Mouse (Mus musculus): Measurements from ENCODE around the gene Mtus2.
"Not testable (repeated sequence)": the region's sequence is repeated elsewhere in the genome, so short reads cannot be mapped to it uniquely, and the experiment has no call there.

The Mtus2 gene

DNA sequence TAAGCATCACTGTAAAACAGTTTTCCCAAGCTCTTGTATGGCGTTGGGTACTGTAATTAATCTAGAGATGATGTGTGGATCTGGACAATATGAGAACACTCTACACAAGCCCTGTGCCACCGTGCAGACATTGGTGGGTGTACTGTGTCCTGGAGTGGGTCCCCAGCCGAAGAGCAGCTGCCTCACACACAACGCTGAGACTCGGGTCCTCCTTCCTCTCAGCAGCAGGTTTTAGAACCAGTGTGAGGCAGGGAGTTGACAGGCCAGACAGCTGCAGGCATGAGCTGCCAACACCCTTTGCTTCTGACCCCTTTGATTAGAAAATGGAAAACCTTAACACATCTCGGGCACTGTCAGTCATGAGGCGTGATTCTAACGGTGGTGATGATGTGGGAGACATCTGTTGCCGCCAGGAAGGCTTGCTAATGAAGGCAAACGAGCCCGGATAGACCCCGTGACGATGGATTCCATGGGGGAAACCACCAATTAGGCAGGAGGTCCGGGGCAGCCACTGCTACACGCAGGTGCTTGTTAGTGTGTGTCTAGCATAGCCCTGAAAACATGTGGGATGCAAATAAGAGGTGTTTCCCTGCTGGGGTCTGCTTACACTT is 158.2 kb downstream of the Mtus2 start:
- DNase-seq (ENCODE audit: extremely low spot score): no peak

DNA sequence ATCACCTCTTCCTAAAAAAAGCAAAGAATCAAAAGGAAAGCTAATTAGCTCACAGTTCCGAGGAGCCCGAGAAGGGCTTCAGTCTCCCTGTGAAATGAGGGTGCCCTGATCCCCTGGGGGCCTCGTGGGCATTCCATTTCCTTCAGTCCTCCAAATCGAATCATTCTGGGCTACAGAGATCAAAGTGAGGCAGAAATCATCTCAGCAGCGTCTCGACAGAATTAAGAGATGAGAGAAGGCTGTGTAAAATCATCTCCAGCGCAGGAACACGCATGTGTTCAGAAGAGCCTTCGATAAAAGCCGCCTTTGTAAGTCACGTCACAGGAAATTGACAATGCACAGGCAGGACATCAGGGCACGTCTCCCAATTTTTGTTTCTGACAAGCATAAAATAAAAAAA is 167.2 kb downstream of the Mtus2 start:
- no peak for DNase-seq (ENCODE audit: extremely low spot score)

DNA sequence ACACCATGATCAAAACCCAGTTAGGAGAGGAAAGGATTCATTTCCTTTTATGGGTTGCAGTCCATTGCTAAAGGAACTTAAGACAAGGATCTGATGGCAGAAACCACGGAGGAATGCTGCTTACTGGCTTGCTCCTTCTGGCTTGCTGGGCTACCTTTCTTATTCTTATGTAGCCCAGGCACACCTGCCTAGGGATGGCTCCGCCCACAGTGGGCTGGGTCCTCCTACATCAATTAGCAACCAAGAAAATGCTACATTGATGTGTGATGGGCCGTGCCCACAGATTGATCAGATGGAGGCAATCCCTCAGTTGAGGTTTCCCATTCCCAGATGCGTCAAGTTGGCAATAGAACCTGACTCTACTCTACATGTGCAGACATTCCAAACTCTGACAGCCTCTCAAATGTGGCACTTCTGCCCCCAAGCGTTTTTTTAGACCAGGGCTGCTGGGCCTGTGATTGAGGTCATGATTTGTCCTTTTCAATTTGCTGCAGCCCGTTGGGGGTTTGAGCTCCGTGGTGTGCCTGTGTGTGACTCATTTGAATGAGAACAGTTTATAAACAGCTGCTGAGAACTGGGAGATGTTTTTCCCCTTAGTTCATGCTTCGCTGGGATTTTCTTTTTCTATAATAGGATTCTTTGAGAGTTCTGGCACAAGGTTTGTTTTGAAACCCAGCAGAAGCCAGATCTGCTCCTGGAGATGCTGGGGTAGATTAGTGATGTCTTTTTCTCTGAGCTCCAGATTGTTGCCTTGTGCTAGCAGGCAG is 173.8 kb downstream of the Mtus2 start:
- no peak for DNase-seq (ENCODE audit: extremely low spot score)

DNA sequence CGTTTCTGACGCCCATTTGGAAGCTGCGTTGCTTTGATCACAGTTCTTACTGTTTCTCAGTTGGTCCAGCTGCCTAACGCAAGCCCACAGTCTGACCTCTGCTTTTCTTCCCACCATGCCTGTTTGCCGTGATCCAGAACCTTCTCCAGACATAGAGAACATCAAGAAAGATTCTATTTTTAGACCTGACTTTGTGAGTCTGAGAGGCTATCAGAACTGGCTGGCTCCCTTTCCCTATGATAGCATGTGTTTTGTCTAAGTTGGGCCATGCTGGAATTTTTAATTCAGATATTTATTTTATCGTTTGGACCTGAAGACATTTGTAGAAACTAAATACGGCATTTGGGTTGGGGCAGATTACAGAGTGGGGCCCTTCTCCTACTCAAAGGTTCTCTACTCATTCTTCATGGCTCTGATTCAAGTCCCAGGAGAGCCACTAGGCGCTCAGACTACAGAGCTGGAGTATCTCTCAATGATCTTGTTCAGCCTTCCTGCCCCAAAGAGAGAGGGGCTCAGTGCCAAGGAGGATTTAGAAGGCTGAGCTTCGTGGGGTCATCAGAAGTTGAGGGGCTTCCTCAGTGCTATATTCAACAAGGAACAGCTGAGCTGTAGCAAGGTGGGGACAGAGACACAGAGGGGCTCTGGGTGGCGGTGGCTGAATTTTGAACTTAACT is 174.5 kb downstream of the Mtus2 start:
- DNase-seq (ENCODE audit: extremely low spot score): no peak

DNA sequence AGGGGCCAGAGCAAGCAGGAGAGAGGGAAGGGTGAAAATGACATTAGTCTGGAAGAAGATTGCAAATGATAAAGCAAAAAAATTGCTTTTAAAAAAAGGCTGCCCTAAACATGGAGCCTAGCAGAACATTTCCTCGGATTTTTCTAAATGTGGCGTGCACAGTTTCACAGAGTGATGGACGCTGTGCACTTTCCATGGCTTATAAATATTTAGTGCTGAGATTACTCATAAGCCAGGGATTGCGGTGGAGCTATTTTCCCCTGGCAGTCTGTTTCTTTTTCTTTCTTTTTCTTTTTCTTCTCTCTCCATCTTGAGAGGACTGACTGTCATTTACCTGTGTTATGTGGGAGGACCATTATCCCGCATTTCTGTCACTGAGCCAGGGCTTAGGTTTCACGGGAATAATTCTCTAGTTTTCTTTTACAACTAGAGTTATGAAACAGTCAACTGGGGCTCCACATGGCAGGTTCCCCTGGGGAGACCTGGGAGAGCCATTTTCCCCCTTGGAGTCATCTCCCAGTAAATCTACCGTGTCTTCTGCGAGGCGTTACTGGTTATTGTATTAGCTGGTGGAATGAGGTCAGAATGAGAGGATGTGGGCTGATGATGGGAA is 176.4 kb downstream of the Mtus2 start:
- DNase-seq (ENCODE audit: extremely low spot score): no peak

DNA sequence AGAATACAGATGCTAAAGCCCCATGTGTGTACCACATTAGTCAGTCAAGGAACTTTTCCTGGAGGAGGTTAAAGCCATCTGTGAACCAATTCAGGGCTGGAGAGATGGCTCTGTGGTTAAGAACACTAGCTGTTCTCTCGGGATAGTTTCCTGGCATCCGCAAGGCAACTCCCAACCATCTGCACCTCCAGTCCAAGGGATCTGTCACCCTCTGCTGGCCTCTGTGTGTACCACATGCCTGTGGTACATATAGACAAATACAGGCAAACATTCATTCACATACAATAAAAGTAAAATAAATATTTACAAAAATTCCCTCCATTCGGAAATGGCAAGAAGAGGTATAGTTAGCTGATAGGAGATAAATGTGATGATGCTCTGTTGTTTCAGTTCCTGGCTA is 184.5 kb downstream of the Mtus2 start:
- no peak for DNase-seq (ENCODE audit: extremely low spot score)

DNA sequence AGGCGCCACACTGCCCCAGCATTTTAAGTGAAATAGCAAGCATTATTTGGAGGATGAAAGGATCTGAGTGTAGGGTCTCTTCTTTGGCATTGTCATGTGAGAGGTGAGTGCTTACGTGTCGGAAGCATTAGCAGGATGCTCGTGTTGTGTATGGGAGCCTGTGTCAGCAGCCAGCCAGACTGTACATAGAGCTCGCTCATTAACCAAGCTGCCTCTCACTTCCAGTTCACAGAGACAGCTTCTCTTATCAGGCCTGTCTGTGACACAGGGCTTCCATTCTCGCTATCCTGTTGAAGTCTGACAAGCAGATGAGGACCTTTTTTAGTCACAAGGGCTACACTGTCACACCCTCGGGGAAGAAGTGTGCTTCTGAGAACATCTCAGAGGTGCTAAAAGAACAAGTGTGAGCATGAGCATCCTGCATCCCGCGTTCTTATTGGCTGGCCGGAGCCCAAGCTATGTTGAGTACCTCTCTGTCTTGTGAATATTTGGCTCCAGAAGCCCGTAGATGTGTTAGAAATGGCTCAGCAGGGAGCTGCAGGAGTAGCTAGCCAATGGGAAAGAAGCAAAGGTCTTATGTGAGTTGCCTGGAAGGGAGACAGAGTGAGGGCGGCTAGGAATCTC is 189.2 kb downstream of the Mtus2 start:
- DNase-seq (ENCODE audit: extremely low spot score): no peak

DNA sequence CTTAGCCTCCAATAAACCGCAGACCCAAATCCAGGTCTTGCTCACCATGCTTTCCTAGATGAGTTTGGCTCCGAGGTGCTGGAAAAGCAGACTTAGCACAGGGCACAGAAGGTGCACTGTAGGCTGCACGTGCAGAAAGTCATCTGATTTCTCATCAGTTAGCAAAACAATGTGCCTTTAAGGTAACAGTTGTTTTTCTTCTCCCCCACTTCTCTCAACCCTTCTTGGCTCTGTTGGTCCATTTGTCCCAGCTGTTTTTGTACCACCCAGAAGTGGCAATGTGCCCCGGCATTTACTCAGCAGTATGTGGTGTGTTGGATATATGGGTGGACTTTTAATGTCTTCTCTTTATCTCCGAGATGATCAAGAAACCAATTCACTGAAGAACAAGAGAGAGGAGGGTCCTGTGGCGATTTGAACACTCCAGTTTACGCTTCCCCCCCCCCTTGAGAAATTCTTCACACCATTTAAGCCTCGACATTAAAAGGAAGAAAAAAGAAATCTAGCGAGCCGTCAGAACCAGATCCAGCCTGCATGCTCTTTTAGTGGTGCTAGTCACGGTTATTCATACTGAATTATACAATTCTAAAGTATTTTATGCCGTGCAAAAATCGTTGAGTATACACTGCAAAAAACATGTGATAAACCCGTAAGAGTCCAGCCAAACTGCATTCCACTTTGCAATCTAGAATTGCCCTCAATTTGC is 194.9 kb downstream of the Mtus2 start:
- DNase-seq (ENCODE audit: extremely low spot score): no peak

DNA sequence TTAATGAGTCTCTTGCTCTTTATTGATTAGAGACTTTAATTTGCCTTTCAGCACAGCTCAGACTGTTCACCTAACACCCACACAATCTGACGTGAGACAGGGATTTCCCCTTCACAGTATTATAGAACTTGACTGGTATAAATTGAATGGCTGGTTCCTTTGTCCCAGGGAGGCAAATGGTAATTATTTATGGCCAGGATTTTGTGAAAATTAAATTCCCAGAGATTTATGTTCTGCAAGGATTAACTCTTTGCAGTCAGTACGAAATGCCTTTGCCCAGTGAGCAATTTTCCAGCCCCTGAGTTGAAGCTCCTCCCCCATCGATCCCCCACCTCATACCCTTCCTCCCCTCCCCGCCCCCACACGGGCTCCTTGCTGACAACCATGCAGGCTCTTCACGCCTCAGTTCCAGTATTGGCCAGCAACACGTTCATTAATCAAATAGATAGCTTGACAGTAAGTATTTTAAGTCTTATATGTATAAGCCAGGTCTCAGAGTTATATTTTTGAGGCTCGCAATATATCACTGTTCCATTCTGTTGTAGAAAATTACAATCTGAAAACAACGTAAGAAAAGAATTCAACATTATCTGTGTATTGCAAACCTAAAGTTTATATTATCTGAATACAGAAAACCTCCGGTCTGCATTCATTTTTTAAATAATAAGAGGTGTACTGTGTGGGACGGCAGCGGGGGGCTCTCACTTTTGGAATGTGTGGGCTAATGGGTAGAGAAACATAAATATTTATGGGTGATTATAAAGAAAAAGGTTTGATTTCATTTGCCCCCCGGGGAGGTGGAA is 195.7 kb downstream of the Mtus2 start:
- no peak for DNase-seq (ENCODE audit: extremely low spot score)

DNA sequence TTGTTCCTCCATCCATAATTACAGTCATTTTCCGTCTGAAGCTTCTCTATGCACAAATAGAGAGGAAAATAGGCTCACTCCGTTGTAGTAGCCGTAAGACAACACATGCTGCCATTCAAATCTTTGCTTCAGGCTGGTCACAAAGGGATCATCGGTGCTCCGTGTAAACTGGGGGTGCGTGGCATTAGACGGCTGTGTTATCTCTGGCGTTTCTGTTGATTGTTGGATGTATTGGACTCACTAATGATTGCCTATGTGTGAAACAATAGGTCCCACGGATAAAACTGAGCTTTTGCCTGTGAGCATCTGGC is 196.2 kb downstream of the Mtus2 start:
- no peak for DNase-seq (ENCODE audit: extremely low spot score)

DNA sequence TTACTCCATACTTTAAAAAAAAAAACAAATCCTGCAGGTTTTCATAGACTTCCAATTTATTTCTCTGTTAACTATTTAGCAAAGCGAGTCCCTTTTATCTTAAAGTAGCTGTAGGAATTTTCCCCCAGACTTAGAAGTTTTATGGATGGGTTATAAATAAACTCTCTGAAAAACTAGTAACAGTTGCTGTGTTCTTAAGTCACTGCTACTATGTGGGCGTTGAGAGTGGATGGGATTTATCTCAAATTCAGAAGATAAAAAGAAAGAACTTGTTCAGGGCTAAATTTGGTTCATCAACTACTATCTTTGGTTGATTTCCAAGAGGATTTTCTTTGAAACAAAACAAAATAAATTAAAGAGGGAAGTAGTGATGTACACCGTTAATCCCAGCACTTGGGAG is 197.6 kb downstream of the Mtus2 start:
- no peak for DNase-seq (ENCODE audit: extremely low spot score)

DNA sequence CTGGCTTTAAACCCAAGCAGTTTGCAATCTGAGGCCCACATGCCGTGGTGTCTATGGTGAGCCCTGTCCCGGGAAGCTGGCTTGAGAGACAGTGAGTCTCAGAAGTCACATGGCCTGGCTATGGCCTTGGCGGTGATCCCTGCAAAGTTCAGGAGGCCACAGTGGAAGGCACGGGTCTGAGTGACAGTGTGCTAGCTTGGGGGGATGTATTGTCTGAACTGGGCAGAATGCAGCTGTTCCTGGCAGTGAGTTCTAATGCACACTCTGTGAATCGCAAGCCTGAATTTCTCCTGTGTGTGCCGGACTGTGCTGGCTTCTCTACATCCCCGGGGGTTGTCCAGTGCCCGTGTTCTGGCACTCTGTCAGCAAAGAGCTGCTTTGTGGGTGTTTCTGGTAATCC is 202.2 kb downstream of the Mtus2 start:
- no peak for DNase-seq (ENCODE audit: extremely low spot score)

DNA sequence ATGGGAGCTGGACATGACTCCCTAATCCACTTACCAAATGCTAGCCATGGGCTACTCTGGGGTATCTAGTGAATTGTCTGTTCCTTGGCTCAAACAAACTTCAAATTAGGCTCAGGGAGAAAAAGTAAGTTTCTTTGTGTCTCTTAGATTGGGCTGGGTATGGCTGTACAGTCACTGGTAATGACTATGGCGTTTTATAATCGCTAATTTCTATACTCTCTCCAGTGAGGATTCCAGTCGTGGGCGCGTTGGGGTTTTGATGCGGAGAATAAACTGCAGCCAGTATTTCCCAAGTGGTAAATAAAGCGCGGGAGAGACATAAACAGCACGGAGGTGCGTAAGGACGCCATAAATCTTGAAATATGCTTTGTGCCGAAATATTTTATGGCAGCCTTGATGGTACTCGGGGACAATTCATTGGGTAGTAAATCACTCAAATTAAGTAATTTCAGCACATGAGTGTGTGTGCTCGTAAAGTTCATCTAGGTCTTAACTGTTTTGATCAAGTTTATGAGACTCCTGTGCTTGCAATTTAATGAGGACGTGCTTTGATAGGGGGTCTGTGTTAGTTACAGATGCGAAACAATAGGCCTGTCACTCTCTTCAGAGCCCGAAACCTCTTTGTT is 203.5 kb downstream of the Mtus2 start:
- no peak for DNase-seq (ENCODE audit: extremely low spot score)

DNA sequence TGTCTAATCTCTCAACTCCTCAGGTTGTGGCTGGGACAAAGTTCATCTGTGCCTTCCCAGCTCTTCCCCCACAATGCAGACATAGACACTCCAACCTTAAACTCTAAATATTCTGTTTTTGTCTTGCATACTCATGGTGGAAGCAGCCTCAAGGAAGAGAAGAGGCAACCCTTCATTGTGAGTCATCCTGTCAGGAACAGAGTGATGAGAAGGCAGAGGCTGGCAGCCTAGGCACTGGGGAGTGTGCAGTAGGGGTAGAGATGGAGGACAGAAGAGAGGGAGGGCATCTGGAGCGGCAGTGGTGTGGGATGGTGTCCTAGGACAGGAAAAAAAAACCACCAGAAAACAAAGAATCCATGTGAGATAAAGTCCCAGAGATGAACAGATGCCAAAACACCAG is 208.0 kb downstream of the Mtus2 start:
- DNase-seq (ENCODE audit: extremely low spot score): no peak

DNA sequence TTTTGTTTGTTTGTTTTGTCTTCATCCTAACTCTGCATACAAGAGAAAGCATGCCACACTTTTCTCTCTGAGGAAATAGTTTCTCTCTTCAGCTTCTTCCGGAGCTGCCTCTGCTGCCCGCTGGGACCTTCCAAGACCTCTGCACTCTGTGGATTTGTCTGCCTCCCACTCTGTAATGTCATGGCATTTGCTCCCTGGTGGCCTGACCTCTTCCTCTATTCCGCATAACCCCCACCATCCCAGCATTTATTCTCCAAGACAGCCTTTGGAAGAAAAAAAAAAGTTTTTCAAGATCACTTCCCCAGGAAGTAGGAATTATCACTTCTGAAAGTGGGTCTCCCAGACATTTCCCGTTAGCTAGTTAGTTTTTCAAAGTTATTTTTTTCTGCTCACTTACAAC is 218.0 kb downstream of the Mtus2 start:
- peak; percentile 20 for DNase-seq (ENCODE audit: extremely low spot score)

DNA sequence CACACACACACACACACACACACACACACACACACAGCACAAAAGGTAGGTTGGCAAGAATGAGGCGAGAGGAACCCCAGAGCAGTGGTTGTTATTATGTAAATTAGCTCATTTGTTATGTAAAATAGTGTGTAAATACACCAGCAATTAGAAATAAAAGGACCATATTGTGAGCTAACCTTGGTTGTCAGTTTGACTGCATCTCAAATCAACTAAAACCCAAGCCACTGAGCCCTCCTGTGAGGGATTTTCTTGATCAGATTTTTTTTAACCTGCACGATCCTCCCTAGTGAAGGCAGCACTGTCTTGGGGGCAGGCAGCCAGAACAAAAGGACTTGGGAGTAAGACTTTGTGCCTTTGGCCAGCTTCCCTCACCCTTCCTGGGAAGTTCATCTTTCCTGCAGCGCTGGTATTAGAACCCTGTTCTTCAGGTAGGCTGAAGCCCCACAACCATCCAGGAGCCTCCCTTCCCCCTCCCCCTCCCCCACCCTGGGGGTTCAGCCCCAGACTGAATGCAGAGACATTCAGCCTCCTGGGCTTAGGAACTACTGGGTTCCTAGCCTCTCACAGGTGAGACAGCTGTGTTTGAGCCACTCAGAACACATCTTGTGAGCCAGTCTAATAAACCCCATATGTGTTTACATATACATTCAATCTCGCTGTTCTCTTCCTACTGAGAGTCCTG is 218.8 kb downstream of the Mtus2 start:
- no peak for DNase-seq (ENCODE audit: extremely low spot score)

DNA sequence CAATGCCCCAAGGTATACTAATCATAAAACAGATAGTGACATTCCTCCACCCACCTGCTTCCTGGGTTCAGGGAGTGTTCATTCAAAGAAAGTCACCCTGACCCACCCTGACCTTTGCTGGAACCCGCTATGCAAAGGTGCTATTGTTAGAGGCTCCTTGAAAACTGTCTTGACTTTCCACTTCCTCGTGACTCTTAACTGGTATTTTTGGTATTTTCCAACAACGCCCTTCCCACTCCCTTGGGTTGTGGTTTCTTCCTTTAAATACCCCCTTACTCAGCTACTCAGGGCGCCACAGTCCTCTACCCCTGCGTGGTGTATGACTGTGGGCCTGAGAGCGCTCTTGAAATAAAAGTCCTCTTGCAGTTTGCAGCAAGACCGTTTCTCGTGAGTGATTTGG is 219.4 kb downstream of the Mtus2 start:
- not testable (repeated sequence) for DNase-seq (ENCODE audit: extremely low spot score)

DNA sequence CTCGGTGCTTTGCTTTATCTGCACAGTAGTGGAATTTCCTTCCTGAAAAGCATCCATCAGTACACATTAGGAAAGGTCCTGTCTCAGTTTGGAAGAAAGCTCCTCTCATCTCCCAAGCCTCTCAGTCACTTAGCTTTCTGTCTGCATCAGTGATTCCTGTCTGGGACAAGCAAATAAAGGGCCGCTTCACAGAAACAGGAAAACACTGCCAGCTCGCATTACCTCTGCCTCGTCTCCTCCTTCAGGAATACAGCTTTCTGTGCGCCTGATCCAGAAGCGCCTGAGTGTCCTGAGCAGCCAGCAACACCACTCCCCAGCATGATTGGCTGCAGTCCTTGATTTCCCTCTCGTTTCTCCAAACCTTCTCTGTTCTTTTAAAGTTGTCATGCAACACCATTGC is 222.1 kb downstream of the Mtus2 start:
- no peak for DNase-seq (ENCODE audit: extremely low spot score)

DNA sequence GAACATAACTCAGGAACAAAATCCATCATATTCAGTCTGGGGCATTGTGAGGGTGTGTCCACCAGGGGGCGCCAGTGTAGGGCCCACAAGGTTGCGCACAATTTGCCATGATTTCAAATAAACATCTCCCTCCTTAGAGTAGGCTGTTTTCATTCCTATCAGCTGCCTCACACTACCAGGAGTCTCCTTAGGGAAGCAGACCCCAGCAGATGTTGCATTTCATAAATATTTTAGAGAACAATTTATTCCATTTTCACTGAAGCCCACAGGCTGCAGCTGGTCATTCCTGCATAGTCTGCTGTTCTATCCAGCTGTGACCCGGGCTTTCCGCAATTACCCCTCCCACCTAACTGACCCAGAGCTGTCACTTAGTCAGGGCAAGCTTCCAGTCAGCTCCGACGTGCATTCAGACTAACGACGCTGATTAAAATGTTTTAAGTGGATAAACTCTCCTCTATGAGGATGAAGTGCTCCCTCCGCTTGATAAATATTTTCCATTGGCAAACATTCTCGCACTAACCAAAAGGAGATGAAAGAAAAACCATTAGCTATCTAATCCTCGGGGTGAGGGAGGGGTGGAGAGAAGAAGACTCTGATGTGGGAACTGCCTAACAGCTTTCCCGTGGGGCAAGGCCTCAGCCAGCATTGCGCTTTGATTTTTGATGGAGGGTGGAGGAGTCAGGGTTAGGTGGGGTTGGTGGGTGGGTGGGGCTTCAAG is 223.6 kb downstream of the Mtus2 start:
- DNase-seq (ENCODE audit: extremely low spot score): peak; percentile 15

All from embryo, embryonic 9.5 days (tissue).